ENCODE assay signal across 25 mouse cellular contexts in genomic region chr4:133958884-133959283, GRCm38 (mm10). TPM values are rescaled to one million over a fixed set of nuclear protein-coding genes. Genes with fewer than 3 reads are reported as not detected.
DNase-seq lines count a peak whose midpoint lies in the region; ATAC-seq and TF ChIP-seq lines count a peak whose summit lies in the region.
"Had no signal": no experiment of that assay in that cellular context is flagged by ENCODE, and none has a peak within 500 bp of the region (broad histone marks: within the 10 kb centered on the region; RNA-seq: fewer than 3 reads in every experiment).

No protein-coding gene starts in this region.

- peak; percentile 70 for DNase-seq in heart, adult 11 months
- DNase-seq in heart, adult 8-10 months (ENCODE audit: low spot score), result no peak
- DNase-seq in midbrain, embryonic 11.5 days (ENCODE audit: low spot score, missing footprints), result peak; percentile 68
- no peak for DNase-seq in midbrain, postnatal 0 days (ENCODE audit: low spot score)
- no peak for DNase-seq in ES-E14 (ENCODE audit: low read depth, low spot score)
- DNase-seq: adrenal gland, adult 2 months; adrenal gland, postnatal 10 days; adrenal gland, postnatal 25 days; B cell, adult 2 months; cerebellum, adult 11 months; cerebellum, adult 18-20 months; cerebellum, adult 8-10 months; cerebellum, adult 9-11 months; cerebellum, postnatal 14 days; cerebellum, postnatal 36 days had no signal

- peaks cover 5% of the 10 kb centered on the region; the same call in 1 of the 2 replicates for H3K36me3 ChIP-seq in midbrain, embryonic 11.5 days (ENCODE audit: control insufficient read depth, insufficient read depth, low read length)
- H3K36me3 ChIP-seq in midbrain, postnatal 0 days (ENCODE audit: insufficient read depth, low read length), result peaks cover 6% of the 10 kb centered on the region
- H3K36me3 ChIP-seq in ES-E14 (ENCODE audit: control insufficient read depth, insufficient read depth, low read length, poor library complexity, severe bottlenecking), result peaks cover 18% of the 10 kb centered on the region
- peaks cover 15% of the 10 kb centered on the region for H3K36me3 ChIP-seq in forebrain, embryonic 13.5 days (ENCODE audit: poor library complexity, severe bottlenecking)

- no peaks in the 10 kb centered on the region for H3K27me3 ChIP-seq in midbrain, embryonic 11.5 days (ENCODE audit: control insufficient read depth, insufficient read depth, low read length)
- H3K27me3 ChIP-seq in midbrain, postnatal 0 days (ENCODE audit: insufficient read depth, low read length), result no peaks in the 10 kb centered on the region
- no peaks in the 10 kb centered on the region for H3K27me3 ChIP-seq in forebrain, embryonic 13.5 days
- H3K27me3 ChIP-seq: CH12.LX; embryonic facial prominence, embryonic 12.5 days had no signal

- no peaks in the 10 kb centered on the region for H3K4me1 ChIP-seq in midbrain, embryonic 11.5 days (ENCODE audit: control insufficient read depth, insufficient read depth, low read length)
- H3K4me1 ChIP-seq in midbrain, postnatal 0 days (ENCODE audit: insufficient read depth, low read length), result no peaks in the 10 kb centered on the region
- peaks cover 2 to 5% of the 10 kb centered on the region in 2 experiments; a peak in 2 of 4 replicates for H3K4me1 ChIP-seq in ES-E14 (ENCODE audit: control insufficient read depth in 2 of 2, insufficient read depth in 2 of 2, low read length in 2 of 2, poor library complexity in 1 of 2)
- 0 out of 2 replicates have a peak, but pooled peaks cover 4% of the 10 kb centered on the region for H3K4me1 ChIP-seq in forebrain, embryonic 13.5 days
- H3K4me1 ChIP-seq: embryonic facial prominence, embryonic 10.5 days; embryonic facial prominence, embryonic 12.5 days had no signal

- H3K4me2 ChIP-seq in midbrain, embryonic 11.5 days, result no peak overlapping the region
- no peak overlapping the region for H3K4me2 ChIP-seq in midbrain, postnatal 0 days (ENCODE audit: low read depth, low read length, poor library complexity, severe bottlenecking)
- H3K4me2 ChIP-seq in forebrain, embryonic 13.5 days, result no peak overlapping the region
- H3K4me2 ChIP-seq: embryonic facial prominence, embryonic 12.5 days had no signal

- no peak for TF ChIP-seq CTCF in midbrain, postnatal 0 days (IDR thresholded peaks at IDR 0.05)

- no peak for ATAC-seq in midbrain, embryonic 11.5 days (ENCODE audit: low FRiP score)
- no peak for ATAC-seq in midbrain, postnatal 0 days (ENCODE audit: low FRiP score)
- ATAC-seq in forebrain, embryonic 13.5 days, result no peak
- ATAC-seq: CD4-positive, CD25-positive, alpha-beta regulatory T cell, adult 4 months; forebrain, embryonic 14.5 days; forebrain, embryonic 16.5 days had no signal

- no peak overlapping the region for H3K27ac ChIP-seq in midbrain, embryonic 11.5 days (ENCODE audit: low read depth, low read length)
- no peak overlapping the region for H3K27ac ChIP-seq in midbrain, postnatal 0 days (ENCODE audit: low read depth, low read length)
- no peak overlapping the region for H3K27ac ChIP-seq in ES-E14 (ENCODE audit: insufficient read depth, low read depth, low read length, poor library complexity, severe bottlenecking)
- H3K27ac ChIP-seq in forebrain, embryonic 13.5 days, result no peak overlapping the region
- H3K27ac ChIP-seq: embryonic facial prominence, embryonic 10.5 days; embryonic facial prominence, embryonic 12.5 days had no signal

- no peaks in the 10 kb centered on the region for H3K9me3 ChIP-seq in midbrain, embryonic 11.5 days (ENCODE audit: control insufficient read depth, low read length)
- H3K9me3 ChIP-seq in midbrain, postnatal 0 days (ENCODE audit: low read length), result no peaks in the 10 kb centered on the region
- no peaks in the 10 kb centered on the region for H3K9me3 ChIP-seq in ES-E14 (ENCODE audit: control insufficient read depth, insufficient read depth, low read depth, low read length)
- H3K9me3 ChIP-seq in forebrain, embryonic 13.5 days (replicated peaks), result no peaks in the 10 kb centered on the region
- H3K9me3 ChIP-seq: embryonic facial prominence, embryonic 10.5 days; embryonic facial prominence, embryonic 12.5 days had no signal

- in situ Hi-C loops in ES-E14 (cut with MboI; ENCODE audit: low sequenced_read_pairs in 2 of 2, unreplicated experiment in 2 of 2), result no loop called here

- WGBS in midbrain, embryonic 11.5 days, result 91% methylated on average over 1 of the region's 1 CpGs
- WGBS in midbrain, postnatal 0 days, result 88% methylated on average over 1 of the region's 1 CpGs
- WGBS in forebrain, embryonic 13.5 days, result 86% methylated on average over 1 of the region's 1 CpGs

- H3K4me3 ChIP-seq in midbrain, embryonic 11.5 days (ENCODE audit: low read depth, low read length), result no peak overlapping the region
- H3K4me3 ChIP-seq in midbrain, postnatal 0 days (ENCODE audit: low read depth, low read length), result no peak overlapping the region
- 0 out of 4 replicates have a peak overlapping the region, but pooled peaks of 1 of the 2 experiments have one; percentile 19 for H3K4me3 ChIP-seq in ES-E14 (ENCODE audit: insufficient read depth in 1 of 2, low read depth in 1 of 2, low read length in 2 of 2, poor library complexity in 1 of 2, severe bottlenecking in 1 of 2)
- H3K4me3 ChIP-seq in forebrain, embryonic 13.5 days, result no peak overlapping the region
- H3K4me3 ChIP-seq: embryonic facial prominence, embryonic 10.5 days; embryonic facial prominence, embryonic 12.5 days had no signal

- no peak overlapping the region for H3K9ac ChIP-seq in midbrain, embryonic 11.5 days (ENCODE audit: low read length)
- H3K9ac ChIP-seq in midbrain, postnatal 0 days (replicated peaks; ENCODE audit: low read length, poor library complexity, severe bottlenecking), result no peak overlapping the region
- peak overlapping the region; percentile 8; the same call in 1 of the 2 replicates for H3K9ac ChIP-seq in ES-E14 (ENCODE audit: insufficient read depth, low read depth, low read length, poor library complexity, severe bottlenecking)
- no peak overlapping the region for H3K9ac ChIP-seq in forebrain, embryonic 13.5 days
- H3K9ac ChIP-seq: embryonic facial prominence, embryonic 12.5 days had no signal

TF ChIP-seq in ES-E14, 5 proteins besides CTCF, POLR2A, EP300 and RAD21:
- no peak for TF ChIP-seq ZC3H11A (IDR thresholded peaks at IDR 0.05; ENCODE audit: borderline replicate concordance, low read depth, low read length)
- no peak for TF ChIP-seq CHD2 (IDR thresholded peaks at IDR 0.05; ENCODE audit: low read depth, low read length)
- no peak for TF ChIP-seq ZNF384 (IDR thresholded peaks at IDR 0.05; ENCODE audit: low read depth, low read length)
- no peak for TF ChIP-seq HCFC1 (IDR thresholded peaks at IDR 0.05; ENCODE audit: borderline replicate concordance, insufficient read depth, low read length)
- TF ChIP-seq MAFK (IDR thresholded peaks at IDR 0.05; ENCODE audit: insufficient read depth, low read depth, low read length), result no peak

RNA-seq across cellular contexts. Expression of gene Hmgn2, which starts 9.6 kb away (rescaled TPM):
- 100 to 1,000 TPM; 101 to 125 (median 116) TPM for total RNA-seq in heart, adult 8-10 months (2022)
- 4,130 and 4,246 TPM in 2 replicates for polyA plus RNA-seq in midbrain, embryonic 11.5 days (2014; fragmentation: Nextera tagmentation; extraction: Ambion mirVana)
- total RNA-seq in midbrain, postnatal 0 days (2014; rRNA removed), result 231 and 262 TPM in 2 replicates
- 858 and 919 TPM in 2 replicates for polyA plus RNA-seq in midbrain, postnatal 0 days (2015; fragmentation: Nextera tagmentation; extraction: Ambion mirVana)
- 196 and 205 TPM in 2 replicates for total RNA-seq in ES-E14 (2012; rRNA removed)
- 3,166 and 3,367 TPM in 2 replicates for polyA plus RNA-seq in forebrain, embryonic 13.5 days (2015; fragmentation: Nextera tagmentation; extraction: Ambion mirVana)

RNA-seq across cellular contexts. Expression of gene Dhdds, which starts 41.8 kb away (rescaled TPM):
- 10 to 100 TPM; 33.6 to 44.8 (median 36.3) TPM for total RNA-seq in heart, adult 8-10 months (2022)
- polyA plus RNA-seq in midbrain, embryonic 11.5 days (2014; fragmentation: Nextera tagmentation; extraction: Ambion mirVana), result 38.9 and 42.4 TPM in 2 replicates
- 45.6 and 46.2 TPM in 2 replicates for total RNA-seq in midbrain, postnatal 0 days (2014; rRNA removed)
- 38.3 and 42.6 TPM in 2 replicates for polyA plus RNA-seq in midbrain, postnatal 0 days (2015; fragmentation: Nextera tagmentation; extraction: Ambion mirVana)
- 20.9 and 24.6 TPM in 2 replicates for total RNA-seq in ES-E14 (2012; rRNA removed)
- polyA plus RNA-seq in forebrain, embryonic 13.5 days (2015; fragmentation: Nextera tagmentation; extraction: Ambion mirVana), result 47.1 and 47.6 TPM in 2 replicates

RNA-seq across cellular contexts. Expression of gene Lin28a, which starts 59.8 kb away (rescaled TPM):
- total RNA-seq in heart, adult 8-10 months (2022), result not detected
- 4.7 and 5.6 TPM in 2 replicates for polyA plus RNA-seq in midbrain, embryonic 11.5 days (2014; fragmentation: Nextera tagmentation; extraction: Ambion mirVana)
- 0.05 and 0.57 TPM in 2 replicates for total RNA-seq in midbrain, postnatal 0 days (2014; rRNA removed)
- 0.04 and 0.13 TPM in 2 replicates for polyA plus RNA-seq in midbrain, postnatal 0 days (2015; fragmentation: Nextera tagmentation; extraction: Ambion mirVana)
- 84.7 and 134 TPM in 2 replicates for total RNA-seq in ES-E14 (2012; rRNA removed)
- 0.15 and 0.34 TPM in 2 replicates for polyA plus RNA-seq in forebrain, embryonic 13.5 days (2015; fragmentation: Nextera tagmentation; extraction: Ambion mirVana)
- total RNA-seq: adrenal gland, adult 2 months; adrenal gland, postnatal 25 days; MEL had no signal
- polyA plus RNA-seq: adrenal gland, adult 2 months; CD4-positive, CD25-positive, alpha-beta regulatory T cell, adult 4 months; embryonic facial prominence, embryonic 14.5 days; forebrain, embryonic 14.5 days; forebrain, embryonic 16.5 days; frontal cortex, adult 2 months had no signal

Comparison
In these comparisons a context has a peak if more than half of its experiments do, and no peak if none do; other contexts are left out.
1. DNase-seq: peak in heart, adult 11 months (single experiment) and midbrain, embryonic 11.5 days (single experiment); none in heart, adult 8-10 months (single experiment), midbrain, postnatal 0 days (single experiment) and ES-E14 (single experiment).
2. RNA of gene Lin28a, which starts 59.8 kb away (total RNA-seq): 84.7 to 134 TPM in ES-E14; 0.05 to 0.57 TPM in midbrain, postnatal 0 days and not detected in heart, adult 8-10 months; every median in the first group is over 10 times any median in the second.